Mouse (Mus musculus): ENCODE measurements around the gene Midn.

Gene Midn

DNA sequence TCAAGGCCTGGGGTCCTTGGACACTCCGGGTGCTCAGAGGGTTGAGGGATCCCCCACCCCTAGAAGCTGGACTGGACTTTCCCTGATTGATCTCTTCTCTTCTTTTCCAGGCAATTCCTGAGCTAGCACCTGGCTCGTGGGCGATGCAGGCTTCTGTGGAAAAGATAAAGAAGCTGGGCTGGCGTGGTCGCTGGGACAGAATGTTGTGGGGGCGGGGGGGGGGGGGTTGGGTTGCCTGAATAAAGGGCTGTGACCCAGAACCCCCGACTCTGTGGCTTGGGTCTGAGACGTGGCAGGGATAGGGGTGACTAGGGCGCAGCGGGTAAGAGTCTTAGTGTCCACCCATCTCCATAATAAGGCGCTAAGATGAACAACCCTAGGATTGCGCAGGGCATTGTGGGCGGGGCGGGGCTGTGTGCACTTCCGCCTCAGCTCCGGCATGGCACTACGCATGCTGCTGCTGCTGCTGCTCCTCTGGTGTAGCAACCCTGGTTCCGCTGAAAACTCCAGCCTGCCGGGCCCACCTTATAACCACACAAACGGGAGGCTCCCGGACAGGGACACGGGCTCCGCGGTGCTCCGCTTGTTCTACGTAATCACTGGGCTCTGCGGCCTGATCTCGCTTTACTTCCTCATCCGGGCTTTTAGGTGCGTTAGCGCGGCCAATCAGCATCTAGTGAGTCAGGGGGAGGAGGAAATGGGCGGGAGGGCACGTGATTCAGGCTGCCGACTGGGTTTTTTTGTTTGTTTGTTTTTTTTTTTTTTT, 24.6 kb downstream of the Midn start, which contains the start of gene 1600002K03Rik:
Gene 1600002K03Rik (plus strand): TSS at position 418 of the 766 bp plus-strand sequence.
- peak; percentile 83 for DNase-seq

DNA sequence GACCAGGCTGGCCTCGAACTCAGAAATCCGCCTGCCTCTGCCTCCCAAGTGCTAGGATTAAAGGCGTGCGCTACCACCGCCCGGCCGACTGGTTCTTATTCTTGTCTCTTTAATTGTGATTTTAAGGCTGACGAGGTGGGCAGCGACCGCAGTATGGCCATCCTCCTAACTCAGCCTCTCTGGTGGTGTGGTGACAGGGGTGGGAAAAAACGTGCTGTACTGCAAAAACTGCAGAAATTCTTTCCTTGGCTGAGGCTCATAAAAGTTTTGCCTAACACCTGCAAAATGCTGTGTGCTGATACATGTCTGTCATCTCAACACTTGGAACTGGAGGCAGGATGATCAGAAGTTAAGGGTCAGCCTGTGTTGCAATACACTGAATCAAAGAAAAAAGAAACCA, 25.3 kb downstream of the Midn start:
- DNase-seq = no peak

GRCm38 (mm10) chr10:80173955-80174640, 26.0 kb downstream of the Midn start:
- peak; percentile 41 for DNase-seq

GRCm38 (mm10) chr10:80174705-80175104, 26.6 kb downstream of the Midn start:
- DNase-seq = peak; percentile 36

GRCm38 (mm10) chr10:80175536-80176269, 27.6 kb downstream of the Midn start:
- peak; percentile 40 for DNase-seq

DNA sequence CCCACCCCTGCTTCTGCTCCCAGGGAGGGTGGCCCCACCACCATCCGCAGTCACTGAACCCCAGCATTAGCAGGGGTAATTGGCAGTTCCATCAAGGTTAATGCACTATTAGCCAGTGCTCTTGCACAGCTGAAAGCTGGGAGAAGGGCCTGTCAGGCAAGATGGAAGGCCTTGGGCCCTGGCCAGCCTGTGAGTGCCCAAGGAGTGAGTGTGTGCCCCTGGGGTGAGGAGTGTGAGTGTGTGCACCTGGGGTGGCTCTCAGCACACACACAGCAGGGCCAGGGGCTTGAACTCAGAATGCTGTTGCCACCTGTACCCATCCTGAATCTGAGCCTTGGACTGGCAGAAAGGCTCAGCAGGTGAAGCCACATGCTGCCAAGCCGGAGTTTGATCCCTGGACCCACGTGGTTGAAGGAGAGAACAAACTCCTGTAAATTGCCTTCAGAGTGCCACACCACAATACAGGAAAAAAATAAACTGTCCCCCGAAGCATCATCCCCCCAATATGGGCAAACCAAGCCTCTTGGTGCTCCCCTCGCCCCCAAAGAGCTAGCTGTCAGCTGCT, 28.3 kb downstream of the Midn start:
- no peak for DNase-seq

GRCm38 (mm10) chr10:80177441-80178279, 29.6 kb downstream of the Midn start:
- DNase-seq = no peak

- peak; percentile 50 for DNase-seq
These were observed 31.3 kb downstream of the Midn start, which contains the start of gene Efna2 for GRCm38 (mm10) chr10:80179068-80180051. Gene Efna2, plus strand, starts transcription at chr10:80179482.

- DNase-seq = no peak
These were observed 32.2 kb downstream of the Midn start for GRCm38 (mm10) chr10:80180288-80180687.

GRCm38 (mm10) chr10:80180823-80181222, 32.8 kb downstream of the Midn start:
- no peak for DNase-seq

DNA sequence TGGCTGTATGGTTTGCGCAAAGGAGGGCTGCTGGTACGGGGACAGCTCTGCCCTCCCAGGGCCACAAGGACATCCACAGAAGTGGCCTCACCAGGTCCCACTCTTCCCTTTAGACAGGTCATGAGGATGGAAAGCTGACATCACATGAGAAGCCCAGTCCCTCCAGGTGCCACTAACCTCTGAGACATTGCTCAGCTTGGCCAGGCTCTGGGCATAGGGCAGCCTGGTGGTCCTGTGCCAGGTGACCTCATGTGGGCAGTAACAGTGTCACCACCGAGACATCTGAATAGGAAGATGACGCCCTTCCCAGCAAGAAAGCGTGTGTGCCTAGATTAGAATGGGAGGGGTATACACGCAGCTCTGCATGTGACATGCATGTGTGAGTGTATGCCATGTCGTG, 34.5 kb downstream of the Midn start:
- no peak for DNase-seq

DNA sequence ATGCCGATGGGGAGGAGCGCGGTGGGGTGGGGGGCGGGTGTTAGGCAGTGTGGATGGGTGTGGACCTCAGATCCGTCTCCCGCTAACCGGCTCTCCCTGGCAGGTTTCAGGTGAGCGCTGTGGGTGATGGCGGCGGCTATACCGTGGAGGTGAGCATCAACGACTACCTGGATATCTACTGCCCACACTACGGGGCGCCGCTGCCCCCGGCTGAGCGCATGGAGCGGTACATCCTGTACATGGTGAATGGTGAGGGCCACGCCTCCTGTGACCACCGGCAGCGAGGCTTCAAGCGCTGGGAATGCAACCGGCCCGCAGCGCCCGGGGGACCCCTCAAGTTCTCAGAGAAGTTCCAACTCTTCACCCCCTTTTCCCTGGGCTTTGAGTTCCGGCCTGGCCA, 38.6 kb downstream of the Midn start:
- no peak for DNase-seq

DNA sequence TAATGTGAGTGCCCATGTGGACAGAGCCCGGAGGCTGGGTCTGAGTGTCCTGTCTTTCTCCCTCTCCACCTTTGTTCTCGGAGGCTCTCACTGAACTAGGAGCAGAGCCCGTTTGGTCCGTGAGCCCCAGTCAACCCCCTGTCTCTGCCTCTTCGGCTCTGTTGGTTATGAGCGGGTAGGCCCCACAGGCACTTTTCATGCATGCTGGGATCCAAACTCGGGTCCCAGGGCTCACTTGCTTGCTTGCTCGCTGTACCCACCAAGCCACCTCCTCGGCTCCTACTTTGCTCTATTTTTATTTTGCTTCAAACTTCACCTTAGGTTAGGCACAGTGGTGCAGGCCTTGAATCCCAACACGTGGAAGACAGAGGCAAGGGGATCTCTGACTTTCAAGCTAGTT, 39.7 kb downstream of the Midn start:
- DNase-seq = no peak

DNA sequence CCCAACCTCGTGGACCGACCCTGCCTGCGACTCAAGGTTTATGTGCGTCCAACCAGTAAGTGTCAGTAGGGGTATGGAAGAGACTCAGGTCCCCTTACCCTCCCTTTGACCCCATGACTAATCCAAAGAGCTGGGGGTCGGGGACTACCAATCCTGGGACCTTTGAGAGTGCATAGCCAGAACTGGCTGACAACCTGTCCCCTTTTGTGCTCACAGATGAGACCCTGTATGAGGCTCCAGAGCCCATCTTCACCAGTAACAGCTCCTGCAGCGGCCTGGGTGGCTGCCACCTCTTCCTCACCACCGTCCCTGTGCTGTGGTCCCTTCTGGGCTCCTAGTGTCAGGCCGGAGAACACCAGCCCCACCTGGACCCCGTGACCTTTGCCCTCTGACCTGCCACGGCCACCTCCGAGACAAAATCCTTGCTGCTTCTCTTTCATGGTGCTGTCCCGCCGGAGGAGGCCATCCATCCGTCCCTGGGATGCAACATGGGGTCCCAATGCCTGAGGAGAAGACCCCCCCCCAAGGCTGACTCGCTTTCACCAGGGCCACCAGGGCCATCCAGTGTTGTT, 40.5 kb downstream of the Midn start:
- no peak for DNase-seq

DNA sequence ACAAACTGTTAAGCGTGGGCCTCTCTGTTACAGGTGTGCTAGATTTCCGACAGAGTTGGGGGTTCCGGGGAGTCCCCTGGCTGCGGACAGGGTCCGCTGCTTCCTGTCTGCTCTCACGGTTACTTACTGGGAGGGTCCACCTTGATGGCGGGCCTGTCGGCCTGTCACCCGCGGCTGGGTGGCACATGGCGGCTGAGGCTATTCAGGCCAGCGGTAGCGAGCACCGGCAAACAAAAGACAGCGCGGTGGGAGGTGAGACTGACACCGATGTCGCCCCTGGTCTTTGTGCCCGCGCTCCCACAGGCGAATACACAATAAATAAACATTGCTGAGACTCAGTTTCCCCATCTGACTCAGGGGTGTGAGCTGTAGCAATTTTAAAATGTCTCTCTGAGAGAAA, 41.9 kb downstream of the Midn start:
- DNase-seq = no peak

GRCm38 (mm10) chr10:80190491-80191051, 42.5 kb downstream of the Midn start:
- no peak for DNase-seq

- DNase-seq = no peak
These were observed 45.9 kb downstream of the Midn start for GRCm38 (mm10) chr10:80193976-80194375.

- no peak for DNase-seq
These were observed 46.4 kb downstream of the Midn start for GRCm38 (mm10) chr10:80194441-80194840.

DNA sequence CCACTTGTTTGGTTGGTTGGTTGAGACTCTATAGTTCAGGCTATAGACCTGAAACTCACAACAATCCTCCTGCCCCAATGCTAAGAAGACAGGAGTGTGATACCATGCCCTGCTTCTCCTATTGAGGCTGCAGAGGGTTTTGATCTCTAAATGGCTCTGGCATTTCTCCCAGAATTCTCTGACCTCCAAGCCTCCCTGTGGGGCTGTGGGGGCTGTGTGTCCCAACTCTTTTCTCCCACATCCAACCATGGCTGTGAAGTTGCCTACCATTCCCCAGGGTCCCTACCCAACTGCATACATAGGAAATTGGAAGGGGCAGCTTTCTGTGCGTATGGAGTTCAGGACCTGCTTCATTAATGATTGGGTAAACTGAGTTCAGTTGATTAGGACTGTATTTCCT, 48.1 kb downstream of the Midn start:
- DNase-seq = no peak

All from cerebellum, adult 11 months (tissue).